Mouse (Mus musculus): ENCODE measurements around the gene Defb48. TPM values are rescaled to one million over a fixed set of nuclear protein-coding genes. Genes with fewer than 3 reads are reported as not detected.

Defb48 gene
- not detected in 2 replicates for polyA plus RNA-seq (2014; fragmentation: Nextera tagmentation; extraction: Ambion mirVana)

DNA sequence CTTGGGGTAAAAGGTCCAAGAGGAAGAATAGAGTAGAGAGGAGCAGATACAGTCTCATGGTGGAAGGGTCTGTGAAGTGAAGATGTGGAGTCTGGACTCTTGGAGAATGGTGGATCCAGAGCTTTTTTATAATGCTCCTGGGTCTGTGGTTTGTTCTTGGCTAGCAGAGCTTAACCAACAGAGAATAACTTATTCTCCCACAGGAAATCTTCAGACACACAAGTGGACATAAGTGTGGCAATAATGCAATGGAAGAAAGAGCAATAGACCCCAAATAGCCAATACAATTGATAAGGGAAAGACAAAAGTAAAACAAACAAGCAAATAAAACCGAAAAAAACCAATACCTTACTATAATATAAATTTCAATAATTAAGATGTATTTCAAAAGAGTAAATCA, at the start of gene Defb48:
Gene Defb48 (minus strand): TSS at position 101 of the 400 bp plus-strand sequence.
- H3K27me3 ChIP-seq (ENCODE audit: control insufficient read depth, insufficient read depth, low read length): no peaks in the 10 kb centered on the region
- no peaks in the 10 kb centered on the region for H3K36me3 ChIP-seq (replicated peaks; ENCODE audit: control insufficient read depth, insufficient read depth)
- no peak within 1 kb of the TSS for H3K27ac ChIP-seq
- H3K4me1 ChIP-seq (replicated peaks; ENCODE audit: control insufficient read depth, insufficient read depth, low read length): no peaks in the 10 kb centered on the region
- no peak for ATAC-seq (ENCODE audit: low FRiP score)
- no peak within 1 kb of the TSS for H3K9ac ChIP-seq
- H3K9me3 ChIP-seq (ENCODE audit: control insufficient read depth, low read length): no peaks in the 10 kb centered on the region
- DNase-seq (ENCODE audit: low spot score): no peak
- no peak within 1 kb of the TSS for H3K4me2 ChIP-seq (replicated peaks)
- 78% methylated on average over 1 of the region's 1 CpGs for WGBS
- no peak within 1 kb of the TSS for H3K4me3 ChIP-seq (replicated peaks; ENCODE audit: low read length)

- ATAC-seq (ENCODE audit: low FRiP score) (no peak), DNase-seq (ENCODE audit: low spot score) (no peak)
- Histone ChIP-seq H3K4me3 (replicated peaks; ENCODE audit: low read length) (no peak overlapping the region), H3K4me2 (replicated peaks) (no peak overlapping the region), H3K4me1 (replicated peaks; ENCODE audit: control insufficient read depth, insufficient read depth, low read length) (no peaks in the 10 kb centered on the region), H3K9ac (no peak overlapping the region), H3K27ac (no peak overlapping the region), H3K36me3 (replicated peaks; ENCODE audit: control insufficient read depth, insufficient read depth) (no peaks in the 10 kb centered on the region), H3K9me3 (ENCODE audit: control insufficient read depth, low read length) (no peaks in the 10 kb centered on the region), H3K27me3 (ENCODE audit: control insufficient read depth, insufficient read depth, low read length) (no peaks in the 10 kb centered on the region)
- 59% methylated on average over 6 of the region's 6 CpGs for WGBS
These were observed 36.3 kb upstream of the Defb48 start for GRCm38 (mm10) chr14:63020524-63021156.

GRCm38 (mm10) chr14:63014667-63015066, 30.4 kb upstream of the Defb48 start:
- no peaks in the 10 kb centered on the region for H3K9me3 ChIP-seq (ENCODE audit: control insufficient read depth, low read length)
- no peak overlapping the region for H3K4me2 ChIP-seq (replicated peaks)
- 89% methylated on average over 4 of the region's 4 CpGs for WGBS
- no peaks in the 10 kb centered on the region for H3K36me3 ChIP-seq (replicated peaks; ENCODE audit: control insufficient read depth, insufficient read depth)
- H3K4me1 ChIP-seq (replicated peaks; ENCODE audit: control insufficient read depth, insufficient read depth, low read length): no peaks in the 10 kb centered on the region
- H3K27ac ChIP-seq: no peak overlapping the region
- DNase-seq (ENCODE audit: low spot score) (no peak), ATAC-seq (ENCODE audit: low FRiP score) (no peak)
- no peak overlapping the region for H3K9ac ChIP-seq
- no peak overlapping the region for H3K4me3 ChIP-seq (replicated peaks; ENCODE audit: low read length)
- no peaks in the 10 kb centered on the region for H3K27me3 ChIP-seq (ENCODE audit: control insufficient read depth, insufficient read depth, low read length)

DNA sequence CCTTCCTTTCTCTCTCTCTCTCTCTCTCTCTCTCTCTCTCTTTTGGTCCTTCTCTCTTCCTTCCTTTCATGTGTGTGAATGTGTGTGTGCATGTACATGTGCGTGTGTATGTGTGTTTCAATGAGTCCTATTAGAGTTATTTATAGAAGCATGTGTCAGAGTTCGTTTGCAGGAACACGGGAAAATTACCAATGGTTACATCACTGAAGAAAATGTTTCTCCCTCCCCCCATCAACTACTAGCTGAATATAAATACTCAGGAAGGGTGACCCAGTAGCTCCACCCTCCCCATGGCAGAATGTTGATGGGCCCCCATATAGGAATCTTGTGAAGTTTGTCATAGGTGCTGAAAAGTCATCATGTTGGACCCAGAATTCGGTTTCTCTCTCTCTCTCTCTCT, 28.8 kb upstream of the Defb48 start:
- ATAC-seq (ENCODE audit: low FRiP score) (no peak), DNase-seq (ENCODE audit: low spot score) (no peak)
- H3K9ac ChIP-seq: no peak overlapping the region
- H3K4me2 ChIP-seq (replicated peaks): no peak overlapping the region
- H3K27ac ChIP-seq: no peak overlapping the region
- no peaks in the 10 kb centered on the region for H3K4me1 ChIP-seq (replicated peaks; ENCODE audit: control insufficient read depth, insufficient read depth, low read length)
- H3K9me3 ChIP-seq (ENCODE audit: control insufficient read depth, low read length): no peaks in the 10 kb centered on the region
- H3K4me3 ChIP-seq (replicated peaks; ENCODE audit: low read length): no peak overlapping the region
- 90% methylated on average over 4 of the region's 4 CpGs for WGBS
- H3K36me3 ChIP-seq (replicated peaks; ENCODE audit: control insufficient read depth, insufficient read depth): no peaks in the 10 kb centered on the region
- H3K27me3 ChIP-seq (ENCODE audit: control insufficient read depth, insufficient read depth, low read length): no peaks in the 10 kb centered on the region

DNA sequence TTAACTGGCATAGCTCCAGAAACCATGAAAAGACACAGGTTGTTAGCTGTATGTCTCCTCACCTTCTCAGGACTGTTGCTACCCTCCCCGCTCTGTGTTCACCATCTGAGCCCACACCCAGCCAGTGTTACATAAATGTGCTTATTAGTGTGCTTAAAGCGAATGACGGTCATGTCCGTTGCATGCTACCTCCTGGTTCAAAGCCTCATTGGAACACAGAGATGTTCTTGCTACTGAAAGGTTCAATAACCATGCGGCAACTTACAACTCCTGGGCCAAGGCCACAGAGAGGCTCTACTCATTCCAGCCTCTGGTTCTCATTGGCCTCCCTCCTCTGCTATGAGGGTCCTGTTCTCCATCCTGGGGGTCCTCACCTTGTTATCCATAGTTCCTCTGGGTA, 27.2 kb upstream of the Defb48 start, which contains the start of gene Defb43:
Gene Defb43 (plus strand): TSS at position 301 of the 400 bp plus-strand sequence.
- Histone ChIP-seq H3K27ac (no peak within 1 kb of the TSS), H3K4me2 (replicated peaks) (no peak within 1 kb of the TSS), H3K9me3 (ENCODE audit: control insufficient read depth, low read length) (no peaks in the 10 kb centered on the region), H3K36me3 (replicated peaks; ENCODE audit: control insufficient read depth, insufficient read depth) (no peaks in the 10 kb centered on the region), H3K4me3 (replicated peaks; ENCODE audit: low read length) (no peak within 1 kb of the TSS), H3K4me1 (replicated peaks; ENCODE audit: control insufficient read depth, insufficient read depth, low read length) (no peaks in the 10 kb centered on the region), H3K9ac (no peak within 1 kb of the TSS), H3K27me3 (ENCODE audit: control insufficient read depth, insufficient read depth, low read length) (no peaks in the 10 kb centered on the region)
- DNase-seq (ENCODE audit: low spot score) (no peak), ATAC-seq (ENCODE audit: low FRiP score) (no peak)
- 95% methylated on average over 5 of the region's 5 CpGs for WGBS

DNA sequence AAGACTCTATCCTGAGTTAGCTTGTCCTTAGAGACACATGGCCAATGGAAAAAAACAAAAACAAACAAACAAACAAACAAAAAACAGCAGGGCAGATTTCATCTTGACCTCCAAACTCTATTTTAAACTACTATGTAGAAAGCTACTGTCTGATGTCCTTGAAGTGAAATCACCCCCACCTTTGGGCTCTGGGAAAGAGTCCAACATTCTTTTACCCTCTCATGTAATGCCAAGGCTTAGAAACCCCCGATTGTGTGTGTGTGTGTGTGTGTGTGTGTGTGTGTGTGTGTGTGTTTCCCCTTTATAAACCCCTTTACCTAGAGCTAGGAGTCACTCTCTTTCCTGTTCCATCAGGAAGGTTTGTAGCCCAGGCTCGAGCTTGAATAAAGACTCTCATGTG, 18.3 kb upstream of the Defb48 start:
- H3K9me3 ChIP-seq (ENCODE audit: control insufficient read depth, low read length): no peaks in the 10 kb centered on the region
- DNase-seq (ENCODE audit: low spot score) (no peak), ATAC-seq (ENCODE audit: low FRiP score) (no peak)
- H3K27me3 ChIP-seq (ENCODE audit: control insufficient read depth, insufficient read depth, low read length): no peaks in the 10 kb centered on the region
- no peaks in the 10 kb centered on the region for H3K36me3 ChIP-seq (replicated peaks; ENCODE audit: control insufficient read depth, insufficient read depth)
- H3K27ac ChIP-seq: no peak overlapping the region
- no peak overlapping the region for H3K4me2 ChIP-seq (replicated peaks)
- H3K9ac ChIP-seq: no peak overlapping the region
- no peaks in the 10 kb centered on the region for H3K4me1 ChIP-seq (replicated peaks; ENCODE audit: control insufficient read depth, insufficient read depth, low read length)
- H3K4me3 ChIP-seq (replicated peaks; ENCODE audit: low read length): no peak overlapping the region
- WGBS: 68% methylated on average over 2 of the region's 2 CpGs

- Histone ChIP-seq H3K27ac (no peak overlapping the region), H3K9ac (no peak overlapping the region), H3K4me1 (replicated peaks; ENCODE audit: control insufficient read depth, insufficient read depth, low read length) (no peaks in the 10 kb centered on the region), H3K4me3 (replicated peaks; ENCODE audit: low read length) (no peak overlapping the region), H3K4me2 (replicated peaks) (no peak overlapping the region), H3K27me3 (ENCODE audit: control insufficient read depth, insufficient read depth, low read length) (no peaks in the 10 kb centered on the region), H3K9me3 (ENCODE audit: control insufficient read depth, low read length) (no peaks in the 10 kb centered on the region), H3K36me3 (replicated peaks; ENCODE audit: control insufficient read depth, insufficient read depth) (no peaks in the 10 kb centered on the region)
- ATAC-seq (ENCODE audit: low FRiP score) (no peak), DNase-seq (ENCODE audit: low spot score) (no peak)
- 90% methylated on average over 4 of the region's 4 CpGs for WGBS
These were observed 14.7 kb upstream of the Defb48 start for GRCm38 (mm10) chr14:62998977-62999376.

- Histone ChIP-seq H3K4me2 (replicated peaks) (no peak within 1 kb of the TSS), H3K4me3 (replicated peaks; ENCODE audit: low read length) (no peak within 1 kb of the TSS), H3K27ac (no peak within 1 kb of the TSS), H3K36me3 (replicated peaks; ENCODE audit: control insufficient read depth, insufficient read depth) (no peaks in the 10 kb centered on the region), H3K4me1 (replicated peaks; ENCODE audit: control insufficient read depth, insufficient read depth, low read length) (no peaks in the 10 kb centered on the region), H3K27me3 (ENCODE audit: control insufficient read depth, insufficient read depth, low read length) (no peaks in the 10 kb centered on the region), H3K9ac (no peak within 1 kb of the TSS), H3K9me3 (ENCODE audit: control insufficient read depth, low read length) (no peaks in the 10 kb centered on the region)
- ATAC-seq (ENCODE audit: low FRiP score) (no peak), DNase-seq (ENCODE audit: low spot score) (no peak)
- WGBS: 83% methylated on average over 8 of the region's 8 CpGs
These were observed 13.5 kb upstream of the Defb48 start, which contains the start of gene Defb47 for GRCm38 (mm10) chr14:62997777-62998176. Defb47 (plus strand) TSS chr14:62998077.

DNA sequence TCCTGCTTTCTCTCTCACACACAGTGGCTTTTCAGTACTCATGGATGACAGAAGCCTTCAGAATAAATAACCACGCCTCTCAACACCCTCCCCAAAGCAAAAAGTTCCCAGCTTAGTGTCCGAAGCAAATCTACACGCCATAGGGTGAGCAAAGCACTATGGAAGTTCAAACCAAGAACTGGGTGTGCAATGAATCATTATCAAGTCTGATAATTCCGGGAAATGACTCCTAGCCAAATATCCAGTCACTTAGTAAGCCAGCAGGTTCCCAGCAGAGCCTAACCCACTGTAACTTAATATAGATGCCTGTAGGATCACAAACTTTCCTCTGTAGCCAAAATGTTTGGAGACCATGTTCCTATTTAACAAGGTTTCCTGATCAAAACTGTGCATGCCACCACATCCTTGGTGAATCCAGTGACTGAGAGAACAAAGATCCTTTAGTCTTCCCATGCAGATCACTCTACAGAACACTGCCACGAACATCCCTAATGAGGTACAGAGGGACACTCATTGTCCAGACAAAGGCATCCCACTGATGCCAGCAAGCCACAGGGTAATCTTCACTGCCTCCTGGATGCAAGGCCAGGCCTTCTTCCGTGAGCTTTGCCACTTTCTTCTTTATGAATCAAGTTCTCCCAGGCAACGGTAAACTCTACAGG, 7.7 kb upstream of the Defb48 start:
- H3K9ac ChIP-seq: no peak overlapping the region
- no peak for ATAC-seq (ENCODE audit: low FRiP score)
- no peak overlapping the region for H3K4me3 ChIP-seq (replicated peaks; ENCODE audit: low read length)
- WGBS: 63% methylated on average over 7 of the region's 7 CpGs
- H3K36me3 ChIP-seq (replicated peaks; ENCODE audit: control insufficient read depth, insufficient read depth): no peaks in the 10 kb centered on the region
- H3K27me3 ChIP-seq (ENCODE audit: control insufficient read depth, insufficient read depth, low read length): no peaks in the 10 kb centered on the region
- DNase-seq (ENCODE audit: low spot score): no peak
- no peak overlapping the region for H3K27ac ChIP-seq
- no peaks in the 10 kb centered on the region for H3K9me3 ChIP-seq (ENCODE audit: control insufficient read depth, low read length)
- H3K4me2 ChIP-seq (replicated peaks): no peak overlapping the region
- H3K4me1 ChIP-seq (replicated peaks; ENCODE audit: control insufficient read depth, insufficient read depth, low read length): no peaks in the 10 kb centered on the region
